Mouse (Mus musculus): ENCODE measurements around the gene Phf24.

DNA sequence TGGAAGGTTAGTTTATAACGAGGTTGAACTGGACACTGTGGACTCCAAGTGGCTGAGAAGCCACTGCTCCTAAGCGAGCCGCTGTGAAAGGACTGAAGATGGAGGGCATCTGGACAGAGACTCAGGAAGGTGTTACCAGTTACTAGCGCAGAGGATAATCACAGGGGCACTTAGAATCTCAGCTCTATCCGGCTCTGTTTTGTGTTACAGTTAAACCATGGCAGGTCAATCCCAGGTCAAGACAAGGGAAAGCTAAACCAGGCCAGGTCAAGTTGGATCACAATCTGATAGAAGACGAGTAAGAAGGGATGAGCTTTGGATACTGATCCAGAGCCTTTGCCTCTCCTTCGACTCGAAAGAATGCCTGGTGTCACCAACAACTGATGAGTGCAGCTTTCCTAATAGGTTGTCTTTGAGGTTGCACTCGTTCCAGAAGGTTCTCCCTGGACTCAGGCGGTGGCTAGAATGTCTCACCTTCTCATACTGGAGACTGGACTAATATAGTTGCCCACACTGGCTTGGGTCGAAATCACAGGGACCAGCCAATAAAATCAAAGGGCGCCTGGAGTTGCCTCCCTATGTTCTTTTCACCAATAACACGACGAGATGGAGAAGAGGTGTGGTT lies 32.7 kb downstream of the Phf24 start:
- no peak for TF ChIP-seq CTCF (IDR thresholded peaks at IDR 0.05)
- TF ChIP-seq EP300 (IDR thresholded peaks at IDR 0.05), result no peak

Measured in lung, postnatal 0 days (tissue).